Mouse (Mus musculus) megakaryocyte progenitor cell, adult 5-6 weeks (primary cell): Measurements from ENCODE around the gene Znhit2. TPM values are rescaled to one million over a fixed set of nuclear protein-coding genes. Genes with fewer than 3 reads are reported as not detected.
A peak's percentile ranks its signal among the peaks of the same experiment; 100 is the strongest.

ENCODE experiments used
- ATAC-seq: replicated peaks from 2 replicates; pipeline ENCODE4 v1.8.0; 2016; ENCODE audit warnings: mild to moderate bottlenecking, moderate TSS enrichment, inconsistent platforms; ENCODE audit not compliant: poor library complexity
- total RNA-seq, 2 experiments: library from RNA; stranded (forward) in 1 of 2; stranded (reverse) in 1 of 2; fragments of 157-497, 149-512 nt in 1 of 2; fragments of 200-1000 nt in 1 of 2; gene quantifications; 2 replicates each; pipeline versions ENCODE4 v1.2.3 to v1.2.4; 2015 to 2017

Gene Znhit2
- total RNA-seq, 2 experiments from 2014 or later = 12.5 to 12.7 TPM

DNA sequence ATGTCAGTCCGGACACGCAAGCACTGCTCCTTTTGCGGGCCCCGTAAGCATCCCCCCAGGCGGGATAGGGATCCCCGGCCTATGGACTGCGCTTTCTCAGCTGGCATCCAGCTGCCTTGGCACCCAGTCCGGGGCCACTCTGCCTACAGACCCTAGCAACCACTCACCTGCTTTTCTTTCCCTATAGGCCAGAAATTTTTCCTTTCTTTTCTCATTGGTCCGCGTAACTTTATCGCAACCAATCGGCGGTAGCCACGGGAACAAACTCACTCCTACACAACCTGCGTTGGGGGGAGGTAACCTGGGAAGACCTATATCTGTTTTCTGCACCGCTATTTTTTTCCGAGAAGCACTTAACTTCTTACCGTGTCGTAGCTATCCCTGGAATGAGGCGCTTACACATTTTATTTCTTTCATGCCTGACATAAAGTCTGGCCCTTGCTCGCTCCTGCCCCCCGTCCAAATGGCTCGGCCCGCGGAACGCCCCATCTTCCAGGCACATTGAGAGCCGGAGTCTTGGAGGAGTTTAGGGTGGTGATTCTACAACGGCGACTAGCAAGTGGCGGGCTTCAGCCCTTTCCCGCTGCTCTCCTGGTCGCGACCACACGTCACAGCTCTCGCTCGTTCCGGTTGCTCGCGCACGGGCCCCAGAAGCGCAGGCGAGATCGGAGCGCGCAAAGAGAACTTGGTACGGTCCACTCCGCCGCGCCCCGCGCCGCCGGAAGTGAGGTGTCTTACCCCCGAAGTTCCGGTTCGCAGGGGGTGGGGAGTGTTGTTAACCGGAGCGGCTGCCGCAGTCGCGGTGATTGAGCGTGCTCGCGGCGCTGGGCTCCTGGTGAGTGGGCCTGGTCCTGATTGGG, 14.5 kb upstream of the Znhit2 start, which contains the start of gene Syvn1:
Syvn1 (plus strand) TSS at position 283 of the 860 bp plus-strand sequence.
- peak; percentile 82 for ATAC-seq

DNA sequence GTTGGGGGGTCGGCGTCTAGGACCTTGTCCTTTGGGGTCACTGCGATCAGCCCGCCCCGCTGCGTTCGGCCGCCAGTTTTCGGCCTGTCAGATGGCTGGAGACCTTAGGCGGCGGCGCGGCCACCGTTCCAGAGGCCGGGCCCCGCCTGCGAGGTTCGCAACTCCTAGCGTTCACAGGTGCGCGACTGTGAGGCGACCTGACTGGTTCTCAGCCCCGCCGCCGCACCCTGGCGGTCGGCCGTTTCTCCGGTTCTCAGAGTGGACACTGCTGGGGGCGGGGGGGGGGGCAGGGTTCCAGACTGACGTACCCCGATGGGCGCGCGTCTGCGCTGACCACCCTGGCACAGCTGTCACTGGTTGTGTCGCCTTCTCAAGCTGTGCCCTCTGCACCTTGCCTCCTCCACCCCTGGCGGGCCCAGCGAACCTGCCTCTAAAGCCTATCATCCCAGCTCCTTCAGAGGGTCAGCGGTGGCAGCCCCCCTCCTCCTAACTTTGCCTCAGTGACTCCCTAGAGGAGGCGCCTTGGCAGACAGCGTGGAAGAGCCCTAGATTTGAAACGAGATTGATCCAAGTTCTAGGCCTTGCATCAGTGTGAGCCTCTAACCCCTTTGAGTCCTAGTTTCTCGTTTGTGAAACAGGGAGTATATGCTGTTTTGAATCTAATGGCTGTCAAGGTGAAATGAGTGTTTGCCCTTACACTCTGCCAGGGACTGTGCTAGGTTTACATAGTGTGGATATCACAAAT, 13.7 kb upstream of the Znhit2 start:
- no peak for ATAC-seq

DNA sequence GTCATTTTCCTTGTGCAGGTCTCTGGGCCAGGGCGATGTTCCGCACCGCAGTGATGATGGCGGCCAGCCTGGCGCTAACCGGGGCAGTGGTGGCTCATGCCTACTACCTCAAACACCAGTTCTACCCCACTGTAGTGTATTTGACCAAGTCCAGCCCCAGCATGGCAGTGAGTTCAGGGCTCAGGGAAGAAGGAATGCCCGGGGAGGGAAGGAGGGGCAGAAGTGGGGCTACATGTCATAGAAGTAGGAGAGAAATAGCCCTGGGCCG, 13.2 kb upstream of the Znhit2 start:
- ATAC-seq = no peak

- ATAC-seq = no peak
Observed at GRCm38 (mm10) chr19:6048681-6049410, 12.1 kb upstream of the Znhit2 start.

DNA sequence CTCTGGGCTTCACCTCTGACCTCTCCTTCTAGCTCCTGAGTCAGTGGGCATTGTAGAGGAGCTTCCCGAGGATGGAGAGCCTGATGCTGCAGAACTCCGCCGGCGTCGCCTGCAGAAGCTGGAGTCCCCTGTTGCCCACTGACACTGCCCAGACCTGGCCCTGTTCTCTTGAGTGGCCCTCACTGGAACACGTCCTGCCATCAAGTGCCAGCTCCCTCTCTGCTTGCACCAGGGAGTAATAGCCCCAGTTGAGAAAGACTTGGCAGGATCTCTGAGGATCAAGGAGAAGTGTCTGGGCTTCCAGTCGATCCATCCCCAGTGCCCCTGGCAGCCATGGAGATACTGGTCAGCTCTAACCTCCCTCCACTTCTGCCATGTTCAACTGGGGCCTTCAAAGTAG, 8.5 kb upstream of the Znhit2 start:
- no peak for ATAC-seq

- no peak for ATAC-seq
Observed at GRCm38 (mm10) chr19:6054296-6054695, 6.7 kb upstream of the Znhit2 start.

GRCm38 (mm10) chr19:6056696-6057095, 4.3 kb upstream of the Znhit2 start:
- no peak for ATAC-seq

DNA sequence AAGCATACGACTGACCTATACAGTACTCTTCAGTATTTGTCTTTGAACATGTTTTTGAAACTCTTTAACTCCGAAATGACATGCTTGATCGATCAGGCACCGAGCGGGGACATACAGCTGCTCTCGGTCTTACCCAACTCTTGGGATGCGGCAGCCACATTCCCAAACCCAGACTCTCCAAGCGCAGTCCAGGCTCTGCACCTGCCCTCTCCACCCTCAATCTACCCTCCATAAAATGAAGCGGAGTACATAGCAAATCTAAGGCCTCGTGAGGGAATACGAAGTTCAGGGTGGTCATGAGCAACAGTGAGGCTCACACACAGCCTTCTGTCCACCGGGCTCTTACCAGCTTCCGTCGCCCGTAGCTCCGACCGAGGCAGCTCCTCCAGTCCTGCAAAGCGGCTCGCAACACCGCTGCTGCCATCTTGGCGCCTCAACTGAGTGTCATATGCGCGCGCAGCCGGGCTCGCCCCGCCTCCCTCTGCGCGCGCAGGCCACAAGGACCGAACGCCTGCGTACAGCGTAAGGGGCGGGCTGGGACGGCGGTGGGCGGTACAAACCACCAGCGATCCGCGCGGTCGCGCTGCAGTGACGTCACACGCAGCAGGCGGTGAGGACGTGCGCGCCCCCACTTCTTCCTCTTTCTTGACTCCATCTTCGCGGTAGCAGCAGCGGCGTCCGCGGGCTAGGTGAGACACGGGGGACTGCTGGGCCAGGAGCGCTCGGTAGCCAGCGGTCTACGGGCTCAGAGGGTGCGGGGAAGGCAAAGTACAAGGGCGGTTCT, 3.5 kb upstream of the Znhit2 start, which contains the start of the genes Mrpl49 and Fau:
Mrpl49 (minus strand) TSS at position 473 of the 784 bp plus-strand sequence.
Fau (plus strand) TSS at position 532 of the 784 bp plus-strand sequence.
- peak; percentile 78 for ATAC-seq

DNA sequence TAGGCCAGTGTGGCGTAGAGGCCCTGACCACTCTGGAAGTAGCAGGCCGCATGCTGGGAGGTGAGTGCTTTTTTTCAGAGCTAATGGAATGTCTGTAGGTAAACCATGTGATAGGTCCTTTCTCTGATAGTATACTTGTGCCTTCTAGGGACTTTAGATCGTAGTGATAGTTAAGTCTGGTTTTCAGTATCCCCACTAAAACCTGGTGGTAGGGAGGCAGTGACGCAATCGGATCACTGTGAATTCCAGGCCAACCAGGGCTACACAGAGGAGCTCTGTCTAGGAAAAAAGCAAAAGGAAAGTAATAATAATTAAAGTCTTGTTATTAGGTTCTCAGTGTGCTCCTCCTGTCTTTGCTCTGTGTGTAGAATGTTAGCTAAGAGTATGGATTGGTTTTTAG, 2.5 kb upstream of the Znhit2 start:
- no peak for ATAC-seq

DNA sequence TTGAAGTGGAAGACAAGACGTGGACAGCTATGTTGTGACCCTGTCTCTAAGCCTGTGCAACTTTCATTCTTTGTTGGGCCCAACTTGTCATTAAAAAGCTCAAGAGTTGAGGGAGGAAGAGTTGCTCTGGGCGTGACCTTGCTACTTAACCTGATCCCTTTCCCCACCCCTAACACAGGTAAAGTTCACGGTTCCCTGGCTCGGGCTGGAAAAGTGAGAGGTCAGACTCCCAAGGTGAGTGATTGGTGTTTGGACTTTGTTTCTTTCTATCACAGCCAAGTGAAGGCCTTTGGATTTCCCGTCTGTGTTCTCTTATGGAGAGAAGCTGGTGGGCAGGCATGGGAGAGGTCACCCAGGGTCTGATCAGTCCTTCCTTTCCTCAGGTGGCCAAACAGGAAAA, 2.0 kb upstream of the Znhit2 start:
- ATAC-seq = no peak

GRCm38 (mm10) chr19:6061641-6062302, 780 bp downstream of the Znhit2 start:
- ATAC-seq = peak; percentile 40

GRCm38 (mm10) chr19:6062418-6062817, 1.4 kb downstream of the Znhit2 start:
- no peak for ATAC-seq

GRCm38 (mm10) chr19:6063081-6063480, 2.1 kb downstream of the Znhit2 start:
- no peak for ATAC-seq

- no peak for ATAC-seq
Observed at GRCm38 (mm10) chr19:6066571-6066970, 5.6 kb downstream of the Znhit2 start.

DNA sequence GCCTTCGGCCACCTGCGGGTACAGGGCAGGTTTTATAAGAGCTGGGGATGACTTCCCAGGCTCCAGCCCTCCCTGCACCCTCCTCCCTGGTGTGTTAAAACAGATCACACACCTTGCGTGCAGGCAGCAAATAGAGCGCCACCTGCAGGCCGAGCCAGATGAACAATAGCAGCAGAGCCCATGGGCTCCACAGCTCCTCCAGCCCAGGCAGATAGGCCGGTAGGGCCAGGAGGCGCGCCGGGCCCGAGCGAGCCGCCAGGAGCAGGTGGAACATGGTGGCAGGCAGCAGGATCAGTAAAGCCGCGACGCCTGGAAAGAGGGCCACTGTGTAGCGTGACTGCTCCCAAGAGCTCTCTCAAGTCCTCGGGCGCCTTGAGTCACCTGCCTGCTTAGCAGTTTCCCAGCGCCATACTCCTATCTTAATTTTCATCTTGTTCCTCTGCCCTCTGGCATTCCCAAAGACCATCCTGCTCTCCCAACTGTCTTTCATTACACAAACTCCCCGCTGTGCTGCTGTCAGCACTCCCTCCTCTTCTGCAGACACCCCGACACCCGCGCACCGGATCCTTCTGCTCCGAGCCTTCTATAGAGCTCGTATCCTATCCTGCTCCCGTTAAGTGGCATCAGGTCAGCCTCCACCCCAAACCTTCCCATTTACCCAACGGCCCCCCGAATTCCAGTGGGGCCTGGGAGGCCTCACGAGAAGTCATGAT, 6.2 kb downstream of the Znhit2 start:
- peak; percentile 81 for ATAC-seq

DNA sequence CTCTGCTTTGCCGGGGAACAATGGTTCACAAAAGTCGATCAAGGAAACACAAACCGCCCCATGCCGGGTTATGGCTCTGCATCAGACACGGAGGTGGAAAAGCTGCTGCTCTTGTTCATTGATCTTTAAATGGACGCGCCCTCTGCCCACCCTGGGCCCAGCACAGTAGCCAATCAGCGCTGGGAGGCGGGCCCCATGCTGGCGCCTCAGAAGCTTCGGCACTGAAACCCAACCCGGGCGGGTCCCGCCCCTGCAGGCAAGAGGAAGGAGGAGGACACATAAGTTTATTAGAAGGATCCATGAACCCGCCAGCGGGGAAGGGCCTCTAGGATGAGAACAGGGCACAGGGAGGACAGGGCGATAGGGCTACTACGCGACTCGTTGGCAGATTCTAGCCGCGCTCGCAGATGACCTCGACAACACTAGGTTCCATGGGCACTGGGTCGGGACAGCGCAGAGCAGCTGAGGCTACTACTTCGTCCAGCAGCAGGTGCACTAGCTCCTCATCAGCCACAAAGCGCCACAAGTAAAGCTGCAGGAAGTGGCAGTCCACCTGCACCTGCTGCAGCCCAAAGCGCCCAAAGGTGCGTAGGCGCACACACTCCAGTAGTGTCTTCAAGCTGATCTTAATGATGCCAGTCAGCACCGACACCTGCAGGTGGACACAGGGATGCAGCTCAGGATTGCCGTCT, 6.9 kb downstream of the Znhit2 start, which contains the start of gene Tm7sf2:
Tm7sf2 (minus strand) TSS at position 650 of the 692 bp plus-strand sequence.
- ATAC-seq = peak; percentile 87

GRCm38 (mm10) chr19:6068951-6069350, 8.0 kb downstream of the Znhit2 start:
- ATAC-seq = no peak

DNA sequence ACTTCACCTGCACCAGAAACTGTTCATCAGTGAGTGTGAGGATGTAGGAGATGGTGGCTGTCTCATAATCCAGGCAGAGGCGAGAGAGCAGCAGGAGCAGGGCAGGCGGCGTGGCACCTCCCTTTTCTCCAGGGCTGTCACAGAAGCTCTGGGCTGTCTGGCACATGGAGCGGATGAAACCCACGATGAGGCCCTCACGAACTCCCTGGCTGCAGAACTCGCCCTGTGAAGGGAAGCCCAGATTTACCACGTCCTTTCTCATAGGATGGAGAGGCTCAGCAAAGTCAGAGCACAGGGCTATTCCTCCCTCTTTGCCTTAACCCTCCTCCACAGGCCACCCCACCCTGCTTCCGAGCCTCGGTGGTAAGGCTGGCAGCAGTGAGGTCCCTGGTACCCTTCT, 8.9 kb downstream of the Znhit2 start:
- no peak for ATAC-seq
